Mouse (Mus musculus): Measurements from ENCODE around the gene Micu1.
A peak's percentile ranks its signal among the peaks of the same experiment; 100 is the strongest.
"Not testable (repeated sequence)": the region's sequence is repeated elsewhere in the genome, so short reads cannot be mapped to it uniquely, and the experiment has no call there.

Micu1 gene

DNA sequence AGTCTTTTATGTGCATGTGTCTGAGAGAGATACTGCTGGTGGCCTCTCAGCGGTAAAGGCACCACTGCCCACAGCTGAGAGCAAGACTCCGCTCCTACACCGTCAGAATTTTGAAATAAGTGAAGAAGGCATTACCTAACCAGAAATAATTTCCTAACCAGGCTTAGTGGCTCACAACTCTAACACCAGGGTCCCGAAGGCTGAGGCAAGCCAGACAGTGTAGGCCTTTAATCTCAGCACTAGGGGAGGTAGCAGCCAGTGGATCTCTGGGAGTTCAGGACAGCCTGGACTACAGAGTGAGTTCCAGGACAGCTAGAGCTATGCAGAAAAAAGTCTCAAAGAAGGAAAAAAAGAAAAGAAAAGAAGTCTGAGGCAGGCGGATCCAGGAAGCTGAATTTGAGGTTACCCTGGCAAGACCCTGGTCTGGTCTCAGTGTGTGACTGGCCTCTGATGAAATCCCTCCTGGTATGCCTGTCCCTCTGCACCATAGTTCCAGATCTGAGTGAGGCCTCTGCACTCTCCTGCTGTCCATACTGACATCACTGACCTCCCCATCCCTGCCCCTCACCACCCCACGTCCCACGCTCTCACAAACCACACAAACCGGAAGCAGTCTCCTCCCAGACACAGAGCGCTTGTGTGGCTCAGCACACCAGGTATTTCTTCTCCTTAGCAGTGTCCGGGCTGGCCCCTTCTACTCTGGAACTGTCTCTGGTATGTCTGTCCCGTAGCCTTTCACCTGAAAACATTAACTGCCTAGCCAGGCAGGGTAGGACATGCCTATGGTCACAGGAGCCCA lies 146.0 kb downstream of the Micu1 start:
- DNase-seq (ENCODE audit: low spot score in 2 of 2) = no peak

DNA sequence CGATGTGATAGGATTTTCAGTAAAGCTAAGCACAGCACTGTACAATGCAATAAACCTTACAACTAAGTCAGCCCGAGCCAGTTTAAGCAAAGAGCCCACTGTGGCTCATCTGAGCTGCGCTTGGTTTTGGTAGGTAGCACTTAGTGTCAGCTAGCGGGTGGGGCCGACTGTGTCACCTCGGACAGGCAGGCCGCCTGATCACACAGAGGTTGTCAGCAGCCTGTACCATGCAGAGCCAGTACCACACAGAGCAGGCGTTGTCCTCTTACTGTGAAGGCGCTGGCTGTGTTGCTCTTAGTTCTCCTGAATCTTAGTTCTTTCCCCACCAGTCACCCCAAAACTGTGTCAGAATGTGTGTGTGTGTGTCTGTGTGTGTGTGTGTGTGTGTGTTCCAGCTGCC lies 146.7 kb downstream of the Micu1 start:
- no peak for DNase-seq (ENCODE audit: low spot score in 2 of 2)

DNA sequence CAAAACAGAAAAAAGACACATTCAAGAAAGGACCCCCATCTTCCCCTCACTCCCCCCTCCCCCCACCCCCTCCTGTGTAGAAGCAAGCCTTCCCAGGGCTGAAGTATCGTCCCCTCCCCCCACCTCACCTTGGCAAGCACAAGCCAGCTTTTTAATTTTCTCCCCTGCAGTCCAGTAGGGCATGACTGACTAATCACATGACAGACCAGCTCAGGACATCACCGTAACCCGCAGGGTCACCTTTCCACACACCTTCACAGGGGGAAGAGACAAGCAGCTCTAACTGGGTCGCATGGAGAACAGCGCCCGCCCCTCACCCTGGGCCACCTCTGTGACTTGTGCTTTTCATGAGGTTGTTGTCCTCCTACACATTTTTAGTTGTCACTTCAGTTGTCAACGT lies 147.1 kb downstream of the Micu1 start:
- no peak for DNase-seq (ENCODE audit: low spot score in 2 of 2)

DNA sequence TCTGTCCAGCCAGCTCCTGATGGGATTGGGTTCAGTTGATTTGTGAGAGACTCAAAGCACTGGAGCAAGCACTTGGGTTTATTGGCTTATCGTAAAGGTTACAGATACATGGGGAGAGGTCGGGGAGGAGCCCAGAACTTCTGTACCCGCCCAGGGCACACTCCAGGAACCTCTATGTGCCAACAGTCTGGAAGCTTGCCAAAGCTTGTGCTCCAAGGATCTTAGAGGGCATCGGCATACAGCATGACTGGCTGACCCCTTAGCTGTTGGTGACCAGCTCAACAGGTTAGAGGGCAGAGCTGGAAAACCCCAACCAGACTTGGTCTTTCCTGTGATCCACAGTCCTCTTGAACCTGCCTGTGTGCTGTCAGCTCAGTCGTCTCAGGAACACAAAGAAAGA lies 154.9 kb downstream of the Micu1 start:
- DNase-seq (ENCODE audit: low spot score in 2 of 2) = no peak

DNA sequence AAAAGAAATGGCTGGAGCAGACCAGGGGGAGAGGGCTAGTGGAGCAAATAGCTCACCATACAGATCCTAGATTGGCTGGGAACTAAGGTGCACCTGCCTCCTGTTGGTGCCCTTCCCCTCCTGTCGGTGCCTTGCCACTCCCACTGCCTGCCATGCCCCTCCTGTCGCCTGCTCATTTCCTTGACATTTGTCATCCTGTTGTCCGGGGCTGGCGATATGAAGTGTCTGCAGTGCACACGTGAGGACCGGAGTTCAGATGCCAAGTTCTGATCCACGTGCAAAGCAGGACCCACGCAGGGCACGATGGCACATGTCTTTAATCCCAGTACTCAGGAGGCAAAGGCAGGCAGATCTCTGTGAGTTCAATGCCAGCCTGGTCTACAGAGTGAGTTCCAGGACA lies 158.4 kb downstream of the Micu1 start:
- DNase-seq (ENCODE audit: low spot score in 2 of 2) = no peak

DNA sequence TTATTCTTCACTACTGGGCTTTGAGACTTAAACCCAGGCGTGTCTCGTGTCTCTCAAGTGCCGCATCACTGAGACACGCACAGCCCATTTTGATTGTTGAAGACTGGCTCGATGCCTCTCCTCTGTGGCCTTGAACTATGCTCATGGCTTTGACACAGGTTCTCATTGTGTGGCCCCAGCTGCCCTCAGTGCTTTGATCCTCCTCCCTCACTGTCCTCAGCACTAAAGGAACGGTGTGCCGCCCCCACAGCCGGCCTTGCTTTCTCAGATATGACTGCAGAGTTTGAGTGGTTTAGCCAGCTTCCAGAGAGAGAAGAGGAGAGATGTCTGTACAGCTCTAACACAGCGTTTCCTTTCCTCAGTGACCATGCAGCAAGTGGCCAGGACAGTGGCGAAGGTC lies 158.9 kb downstream of the Micu1 start:
- DNase-seq (ENCODE audit: low spot score in 2 of 2) = no peak

DNA sequence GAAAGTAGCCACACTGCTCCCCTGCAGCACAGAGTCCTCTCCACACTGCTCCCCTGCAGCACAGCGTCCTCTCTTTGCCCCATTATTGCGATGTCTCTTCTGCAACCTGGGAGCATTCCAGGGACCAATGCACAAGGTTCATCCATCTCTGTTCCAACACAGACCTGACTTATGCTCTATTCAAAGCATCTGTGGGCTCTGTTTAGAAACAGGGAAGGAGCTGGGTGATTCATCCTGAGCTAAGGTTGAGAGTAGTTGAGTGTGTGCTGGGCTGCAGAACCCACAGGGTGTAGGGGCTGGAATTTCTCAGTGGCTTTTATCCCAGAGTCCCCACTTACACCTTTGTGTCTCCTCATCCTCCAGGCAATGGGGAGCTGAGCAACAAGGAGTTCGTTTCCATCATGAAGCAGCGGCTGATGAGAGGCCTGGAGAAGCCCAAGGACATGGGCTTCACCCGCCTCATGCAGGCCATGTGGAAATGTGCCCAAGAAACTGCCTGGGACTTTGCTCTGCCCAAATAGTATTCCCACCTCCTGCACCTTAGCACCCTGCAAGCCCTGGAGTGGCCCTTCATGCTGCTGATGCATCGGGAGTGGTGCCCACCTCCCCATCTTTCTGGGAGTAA lies 160.7 kb downstream of the Micu1 start:
- no peak for DNase-seq (ENCODE audit: low spot score in 2 of 2)

DNA sequence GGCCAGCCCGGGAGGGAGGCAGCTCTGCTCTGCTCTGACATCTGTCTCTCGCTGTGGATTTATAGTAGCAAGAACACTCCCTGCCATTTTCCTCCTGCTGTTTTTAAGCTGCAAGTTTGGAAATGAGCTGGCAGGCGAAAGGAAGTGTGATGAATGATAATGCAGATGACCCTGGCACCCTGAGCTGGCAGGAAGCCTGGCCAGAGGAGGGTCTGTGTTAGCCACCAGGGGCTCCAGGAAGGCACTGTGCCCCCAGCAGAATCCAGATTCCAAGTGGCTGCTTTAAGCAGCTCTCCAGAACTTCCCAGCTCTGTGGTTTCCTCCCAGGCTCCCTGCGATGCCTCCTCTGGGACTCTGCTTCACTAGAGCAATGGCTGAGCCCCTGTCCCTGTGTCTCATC lies 161.3 kb downstream of the Micu1 start:
- no peak for DNase-seq (ENCODE audit: low spot score in 2 of 2)

DNA sequence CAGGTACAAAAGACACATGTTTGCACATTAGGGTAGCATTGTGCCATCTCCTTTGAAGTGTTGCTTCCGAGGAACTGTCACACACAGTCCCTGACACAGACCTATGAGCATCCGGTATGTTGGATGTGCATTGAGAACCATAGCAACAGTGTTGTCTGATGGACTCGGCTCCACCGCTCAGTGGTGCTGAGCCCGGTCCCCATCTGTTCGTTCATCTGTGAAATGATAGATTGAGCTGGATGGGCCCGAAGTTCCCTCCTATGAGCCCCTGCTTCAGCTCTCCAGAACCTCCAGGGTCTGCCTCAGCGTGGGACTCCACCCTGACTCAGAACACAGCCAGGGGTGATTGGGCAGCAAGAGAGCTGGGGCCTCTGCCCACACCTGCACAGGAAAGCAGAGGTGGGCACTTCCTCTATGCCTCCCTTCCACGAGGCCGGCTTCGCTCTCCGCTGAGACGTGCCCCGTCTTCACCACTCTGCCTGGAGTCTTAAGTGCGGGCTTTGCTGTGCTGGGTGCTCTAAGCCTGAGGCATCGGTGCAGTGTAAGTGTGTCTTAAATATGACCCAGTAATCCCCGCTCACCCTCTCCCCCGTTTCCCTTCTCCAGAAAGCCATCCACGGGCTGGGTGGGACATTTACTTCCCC lies 162.1 kb downstream of the Micu1 start:
- DNase-seq (ENCODE audit: low spot score in 2 of 2) = no peak

DNA sequence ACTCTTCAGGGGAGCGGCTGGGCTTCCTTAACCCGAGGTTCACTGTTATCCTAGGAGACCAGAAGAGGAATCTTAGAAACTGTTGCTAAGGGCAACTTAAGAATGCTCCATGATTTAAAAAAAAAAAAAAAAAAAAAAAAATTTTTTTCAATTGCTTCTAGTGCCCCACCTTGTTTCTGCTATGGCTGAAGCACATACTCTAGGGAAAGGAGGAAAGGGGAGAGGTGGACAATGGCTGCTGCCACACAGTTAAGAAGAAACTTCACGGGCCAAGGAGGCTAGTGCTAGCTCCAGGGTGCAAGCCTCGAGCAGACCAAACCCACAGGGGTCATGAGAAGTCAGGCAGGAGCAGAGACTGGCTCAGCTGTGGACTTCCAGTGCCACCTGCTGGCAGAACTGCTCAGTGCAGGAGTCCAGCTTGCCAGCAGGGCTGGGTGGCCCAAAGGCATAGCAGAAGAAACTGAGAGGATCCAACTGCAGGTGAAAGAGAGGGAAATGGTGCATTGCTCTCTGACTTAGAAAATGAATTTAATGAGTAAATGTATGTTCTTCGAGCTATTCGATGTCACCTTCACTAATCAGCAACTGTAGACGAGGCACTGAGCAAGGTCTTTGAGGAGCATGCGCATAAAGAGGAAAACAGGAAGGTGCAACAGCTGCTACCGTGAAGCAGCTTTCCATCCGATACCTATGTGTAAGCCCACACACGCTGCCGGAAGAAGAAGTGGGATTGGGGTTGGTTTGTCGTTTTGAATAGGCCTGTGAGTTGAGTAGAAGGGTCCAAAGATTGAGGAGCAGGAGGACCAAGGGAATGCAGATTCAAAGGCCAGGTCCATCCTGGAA lies 162.8 kb downstream of the Micu1 start:
- peak; percentile 86 to 90 for DNase-seq (ENCODE audit: low spot score in 2 of 2)

DNA sequence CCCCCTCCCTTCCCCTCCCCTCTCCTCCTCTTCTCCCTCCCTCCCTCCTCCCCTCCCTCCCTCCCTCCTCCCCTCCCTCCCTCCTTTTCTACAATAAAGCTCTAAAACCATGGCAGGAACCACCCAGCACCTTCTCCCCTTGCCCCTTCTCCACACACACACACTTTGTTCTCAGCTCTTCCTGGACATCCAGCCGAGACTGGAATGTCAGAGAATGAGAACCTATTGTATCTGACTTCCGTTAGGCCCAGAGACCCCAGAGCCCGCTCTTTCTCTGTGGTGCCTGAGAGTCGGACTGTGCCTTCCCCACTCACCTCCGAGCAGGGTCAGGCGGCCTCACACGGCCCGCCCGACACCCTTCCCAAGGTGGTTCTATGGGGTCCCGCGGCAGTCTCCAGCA lies 166.0 kb downstream of the Micu1 start:
- no peak for DNase-seq (ENCODE audit: low spot score in 2 of 2)

DNA sequence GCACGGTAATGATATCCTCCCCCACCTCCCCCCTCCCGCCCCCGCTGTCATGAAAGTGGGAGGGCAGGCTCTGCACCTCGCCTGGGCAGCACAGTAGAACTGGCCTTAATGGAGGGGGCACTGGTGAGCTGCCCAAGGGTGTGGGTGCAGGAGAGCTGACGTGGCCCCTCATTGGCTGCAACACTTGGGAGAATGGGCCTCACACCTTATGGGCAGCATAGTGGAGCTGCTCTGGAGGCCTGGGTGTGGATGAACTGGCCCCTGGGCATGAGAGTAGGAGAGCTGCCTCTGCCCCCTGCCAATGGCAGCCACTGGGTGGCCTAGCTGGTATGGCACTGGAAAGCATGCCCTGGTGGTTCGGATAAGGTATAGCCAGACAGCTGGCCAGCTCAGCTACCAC lies 167.8 kb downstream of the Micu1 start:
- no peak for DNase-seq (ENCODE audit: low spot score in 2 of 2)

DNA sequence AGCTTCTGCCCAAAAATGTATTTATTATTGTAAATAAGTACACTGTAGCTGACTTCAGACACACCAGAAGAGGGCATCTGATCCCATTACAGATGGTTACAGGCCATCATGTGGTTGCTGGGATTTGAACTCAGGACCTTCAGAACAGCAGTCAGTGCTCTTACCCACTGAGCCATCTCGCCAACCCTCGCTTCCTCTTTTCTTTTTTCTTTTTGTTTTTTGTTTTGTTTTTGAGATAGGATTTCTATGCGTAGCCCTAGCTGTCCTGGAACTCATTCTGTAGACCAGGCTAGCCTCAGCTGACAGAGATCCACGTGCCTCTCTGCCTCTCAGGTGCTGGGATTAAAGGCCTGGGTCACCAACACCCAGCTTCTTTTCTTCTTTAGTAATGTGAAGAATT lies 170.4 kb downstream of the Micu1 start:
- DNase-seq (ENCODE audit: low spot score in 2 of 2) = not testable (repeated sequence)

DNA sequence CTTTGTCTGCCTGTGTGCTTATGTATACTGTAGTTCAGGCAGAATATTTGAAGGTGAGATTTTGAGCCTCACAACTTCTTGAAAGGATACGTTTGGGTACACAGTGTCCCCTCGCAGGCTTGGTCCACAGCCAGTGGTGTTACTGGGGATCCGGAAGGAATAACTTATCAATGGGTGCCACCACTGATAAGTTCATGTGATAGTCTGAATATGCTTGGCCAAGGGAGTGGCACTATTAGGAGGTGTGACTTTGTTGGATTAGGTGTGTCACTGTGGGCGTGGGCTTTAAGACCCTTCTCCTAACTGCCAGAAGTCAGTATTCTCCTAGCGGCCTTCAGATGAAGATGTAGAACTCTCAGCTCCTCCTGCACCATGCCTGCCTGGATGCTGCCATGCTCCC lies 170.9 kb downstream of the Micu1 start:
- DNase-seq (ENCODE audit: low spot score in 2 of 2) = no peak

DNA sequence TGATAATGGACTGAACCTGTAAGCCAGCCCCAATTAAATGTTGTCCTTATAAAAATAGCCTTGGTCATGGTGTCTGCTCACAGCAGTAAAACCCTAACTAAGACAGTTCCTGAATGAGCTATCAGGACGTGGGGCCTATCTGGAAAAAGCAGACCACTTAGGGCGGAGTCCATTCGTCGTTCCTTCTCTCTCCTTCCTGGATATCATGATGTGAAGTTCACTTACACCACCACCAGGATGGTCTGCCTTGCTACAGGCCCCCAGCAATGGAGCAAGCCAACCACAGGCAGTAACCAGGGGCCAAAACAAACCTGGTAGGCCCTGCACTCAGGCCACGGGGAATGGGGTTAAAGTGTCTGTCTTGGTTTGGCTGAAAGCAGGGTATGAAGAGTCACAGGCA lies 171.3 kb downstream of the Micu1 start:
- DNase-seq (ENCODE audit: low spot score in 2 of 2) = no peak

DNA sequence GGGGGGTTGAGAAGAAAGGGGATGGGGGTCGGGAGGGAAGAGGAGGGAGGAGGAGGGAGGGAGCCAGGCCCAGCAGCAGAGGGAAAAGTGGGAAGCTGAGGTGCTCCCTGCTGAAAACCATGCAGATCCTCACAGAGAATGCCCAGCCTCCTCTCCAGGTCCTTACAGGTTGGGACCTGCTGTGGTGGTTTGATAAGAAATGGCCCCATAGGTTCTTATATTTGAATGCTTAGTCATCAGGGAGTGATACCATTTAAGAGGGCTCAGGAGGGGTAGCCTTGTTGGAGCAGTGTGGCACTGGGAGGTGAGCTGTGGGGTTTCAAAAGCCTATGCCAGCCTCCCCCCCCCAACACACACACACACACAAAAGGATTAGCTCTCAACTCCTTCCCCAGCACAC lies 173.1 kb downstream of the Micu1 start:
- DNase-seq (ENCODE audit: low spot score in 2 of 2) = no peak

DNA sequence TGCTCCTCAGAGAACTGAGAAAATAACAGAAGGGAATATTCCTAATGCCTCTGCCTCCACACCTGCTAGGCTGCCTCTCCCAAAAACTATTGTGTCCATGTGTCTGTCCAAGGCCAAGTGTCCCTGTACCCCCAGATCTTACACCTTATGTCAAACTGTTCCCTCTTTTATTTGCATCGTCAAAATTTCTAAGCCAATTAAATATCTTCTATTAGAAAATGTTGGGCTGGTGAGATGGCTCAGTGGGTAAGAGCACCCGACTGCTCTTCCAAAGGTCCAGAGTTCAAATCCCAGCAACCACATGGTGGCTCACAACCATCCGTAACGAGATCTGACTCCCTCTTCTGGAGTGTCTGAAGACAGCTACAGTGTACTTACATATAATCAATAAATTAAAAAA lies 174.4 kb downstream of the Micu1 start:
- DNase-seq (ENCODE audit: low spot score in 2 of 2) = not testable (repeated sequence)

DNA sequence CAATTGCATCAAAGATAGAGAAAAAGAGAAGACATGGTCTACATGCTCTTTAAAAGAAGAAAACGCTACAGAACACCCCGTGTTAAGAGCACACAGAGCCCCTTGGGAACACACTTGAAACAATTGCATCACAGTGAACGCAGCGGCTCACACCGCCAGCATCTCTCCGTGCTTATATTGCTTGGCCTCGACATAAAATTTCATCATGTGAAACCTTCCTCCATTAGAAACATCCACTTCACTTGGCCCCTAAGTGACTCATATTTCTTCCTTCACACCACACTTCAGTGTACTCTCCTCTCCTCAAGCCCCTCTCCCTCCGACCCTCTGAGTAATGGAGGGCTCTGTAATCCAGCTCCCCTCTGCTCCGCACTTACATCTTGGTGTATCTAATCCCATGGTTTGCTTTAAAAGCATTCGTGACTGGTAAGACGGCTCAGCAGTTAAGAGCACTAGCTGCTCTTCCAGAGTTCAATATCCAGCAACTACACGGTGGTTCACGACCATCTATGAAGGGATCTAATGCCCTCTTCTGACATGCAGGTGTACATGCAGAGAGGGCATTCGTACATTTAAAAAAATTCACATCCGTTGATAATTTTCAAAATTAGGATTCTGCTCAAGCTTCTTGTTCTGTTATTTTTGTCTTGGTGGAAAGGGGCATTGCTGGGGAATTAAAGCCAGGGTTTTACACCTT lies 175.3 kb downstream of the Micu1 start:
- DNase-seq (ENCODE audit: low spot score in 2 of 2) = no peak

DNA sequence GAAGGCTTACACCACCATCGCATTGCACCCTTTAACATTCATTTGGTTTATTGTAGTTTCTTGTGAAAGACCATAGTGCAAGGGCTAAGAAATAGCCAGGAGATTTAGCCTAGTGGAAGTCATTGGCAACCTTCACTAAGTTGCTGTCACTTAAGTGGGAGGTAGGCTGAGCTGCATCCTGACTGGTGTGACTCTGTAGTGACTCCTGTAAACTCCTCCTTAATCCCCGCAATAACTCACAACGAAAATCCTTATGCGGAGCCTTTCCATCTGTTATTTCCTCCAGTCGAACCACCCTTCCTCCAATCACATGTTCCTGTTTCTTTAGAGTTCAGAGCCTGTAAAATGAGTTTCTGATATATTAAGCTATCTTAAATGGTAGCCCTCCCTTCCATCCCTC lies 176.5 kb downstream of the Micu1 start:
- no peak for DNase-seq (ENCODE audit: low spot score in 2 of 2)

DNA sequence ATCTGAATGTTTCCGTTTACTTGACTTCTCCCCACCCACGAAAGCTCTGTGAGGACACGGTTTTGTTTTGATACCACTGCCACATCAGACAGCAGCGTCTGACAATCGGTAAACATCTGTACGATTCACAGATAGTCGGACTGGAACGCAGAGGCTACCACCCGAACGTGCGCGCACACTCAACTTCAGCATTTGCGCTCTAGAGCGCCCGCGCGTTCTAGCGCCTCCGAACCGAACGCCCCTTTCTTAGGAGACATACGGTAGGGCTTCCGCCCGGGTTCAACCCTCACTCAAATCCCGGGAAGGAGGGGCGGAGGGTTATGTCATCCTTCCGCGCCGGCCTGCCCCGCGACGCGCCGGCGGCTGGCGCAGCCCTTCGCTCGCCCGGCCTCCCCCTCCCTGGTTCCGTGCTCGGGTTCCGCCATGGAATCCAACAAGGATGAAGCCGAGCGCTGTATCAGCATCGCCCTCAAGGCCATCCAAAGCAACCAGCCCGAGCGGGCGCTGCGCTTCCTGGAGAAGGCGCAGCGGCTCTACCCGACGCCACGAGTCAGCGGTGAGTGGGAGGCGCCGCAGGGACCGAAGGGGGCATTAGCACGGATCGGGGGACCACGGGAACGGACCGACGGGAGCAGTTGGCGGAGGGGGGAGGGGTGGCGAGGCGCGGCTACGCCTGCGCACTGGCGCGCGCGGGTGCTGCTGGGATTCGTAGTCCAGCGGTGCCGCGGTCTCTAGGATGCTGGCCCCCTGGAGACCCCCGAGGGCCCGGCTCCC lies 177.2 kb downstream of the Micu1 start, which contains the start of gene Dnajb12:
Gene Dnajb12, plus strand, starts transcription at position 302 of the 774 bp plus-strand sequence.
- peak; percentile 95 to 96 for DNase-seq (ENCODE audit: low spot score in 2 of 2)

DNA sequence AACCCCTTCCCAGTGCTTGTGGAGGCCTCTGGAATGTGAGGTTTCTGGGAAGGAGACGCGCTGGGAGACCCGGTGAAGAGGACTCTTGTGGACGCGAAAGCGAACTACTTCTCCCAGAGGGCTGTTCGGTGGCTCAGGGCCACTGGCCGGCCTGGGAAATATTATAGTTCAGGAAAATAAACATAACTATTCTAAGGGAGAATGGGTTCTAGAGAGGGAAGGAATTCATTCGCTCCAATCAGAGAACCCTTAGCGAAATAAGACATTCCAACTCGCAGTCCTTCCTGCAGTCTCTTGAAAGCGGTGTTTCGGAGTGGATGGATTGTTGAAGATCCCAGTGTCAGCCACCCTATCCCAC lies 177.7 kb downstream of the Micu1 start:
- DNase-seq (ENCODE audit: low spot score in 2 of 2) = no peak
